ENCODE assay signal across 20 mouse cellular contexts in the genomic region with DNA sequence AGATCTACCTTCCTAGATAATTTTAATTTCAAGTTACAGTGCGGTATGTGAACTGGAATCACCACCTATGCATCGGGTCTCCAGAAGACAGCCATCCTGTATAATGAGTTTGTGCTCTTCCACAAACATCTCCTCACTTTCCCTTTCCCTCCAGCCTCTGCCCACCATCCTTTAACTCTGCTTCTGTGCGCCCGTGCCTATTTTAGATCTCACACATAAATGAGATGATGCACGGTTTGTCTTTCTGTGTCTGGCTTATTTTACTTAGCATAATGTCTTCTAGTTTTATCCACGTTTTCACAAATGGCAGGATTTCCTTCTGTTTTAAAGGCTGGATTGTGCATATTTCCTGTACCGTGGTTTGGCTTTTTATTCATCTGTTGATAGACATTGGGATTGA.
"Had no signal": no experiment of that assay in that cellular context is flagged by ENCODE, and none has a peak within 500 bp of the region (broad histone marks: within the 10 kb centered on the region; RNA-seq: fewer than 3 reads in every experiment).

No protein-coding gene starts in this region.

- H3K27ac ChIP-seq: gastrocnemius, adult 2 months; heart, embryonic 10.5 days; hindbrain, embryonic 10.5 days; hindbrain, embryonic 12.5 days; hindbrain, embryonic 14.5 days; intestine, embryonic 15.5 days; left cerebral cortex, adult 2 months; limb, embryonic 12.5 days had no signal

- H3K4me3 ChIP-seq: gastrocnemius, adult 2 months; heart, embryonic 10.5 days; heart, embryonic 12.5 days; hindbrain, embryonic 10.5 days; hindbrain, embryonic 12.5 days; intestine, embryonic 15.5 days; left cerebral cortex, adult 2 months; limb, embryonic 12.5 days had no signal

- DNase-seq: gastrocnemius, adult 2 months; gastrocnemius, postnatal 10 days; gastrocnemius, postnatal 25 days; heart, adult 18-20 months; heart, postnatal 10 days; heart, postnatal 4 days; kidney, adult 18-20 months; kidney, adult 8-10 months; kidney, postnatal 10 days; kidney, postnatal 25 days; kidney, postnatal 4 days; liver had no signal
